Mouse (Mus musculus): ENCODE results near the gene 4930451I11Rik. TPM values are rescaled to one million over a fixed set of nuclear protein-coding genes. Genes with fewer than 3 reads are reported as not detected.

Gene 4930451I11Rik
- polyA plus RNA-seq, 1 experiment = not detected

DNA sequence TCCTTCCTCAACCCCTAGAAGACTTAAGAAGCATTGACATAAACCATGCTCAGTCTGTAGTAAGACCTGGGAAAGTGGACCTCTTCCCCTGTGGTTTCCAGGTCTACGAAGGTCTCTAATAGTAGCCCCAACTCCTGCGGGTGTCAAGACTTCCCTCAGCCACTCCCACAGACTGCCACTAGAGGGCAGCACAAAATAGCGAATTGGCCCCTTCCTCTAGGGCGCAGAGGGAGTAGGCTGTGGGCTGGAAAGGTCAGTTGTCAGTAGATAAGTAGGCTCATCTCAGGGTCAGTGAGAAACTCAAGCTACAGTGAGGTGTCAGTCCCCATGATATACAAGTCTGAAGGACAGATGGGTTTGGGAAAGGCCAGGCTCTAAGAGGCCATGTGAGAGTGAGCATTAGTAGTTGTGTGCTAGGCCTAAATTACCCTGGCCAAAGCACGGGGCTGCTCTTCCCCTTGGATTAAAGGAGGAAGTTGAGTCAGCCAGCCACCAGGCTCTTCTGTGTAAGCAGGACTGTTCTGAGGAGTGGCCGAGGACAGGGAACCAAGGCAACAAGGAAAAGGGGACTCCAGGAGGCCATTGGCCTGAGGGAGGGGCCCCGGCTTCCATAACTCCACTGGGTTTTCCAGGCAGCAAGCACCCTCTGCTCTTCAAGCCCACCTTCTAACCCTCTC is 9.5 kb downstream of the 4930451I11Rik start:
- Histone ChIP-seq H3K4me3 (ENCODE audit: insufficient read depth, low read length) (no peak overlapping the region), H3K27ac (ENCODE audit: insufficient read depth, low read length) (no peak overlapping the region), H3K4me1 (ENCODE audit: control insufficient read depth, insufficient read depth, low read length) (no peaks in the 10 kb centered on the region)
- TF ChIP-seq POLR2A (IDR thresholded peaks at IDR 0.05; ENCODE audit: low read depth, low read length) = no peak
- TF ChIP-seq CTCF (IDR thresholded peaks at IDR 0.05; ENCODE audit: borderline replicate concordance, insufficient read depth, low read length) = peak; percentile 94

DNA sequence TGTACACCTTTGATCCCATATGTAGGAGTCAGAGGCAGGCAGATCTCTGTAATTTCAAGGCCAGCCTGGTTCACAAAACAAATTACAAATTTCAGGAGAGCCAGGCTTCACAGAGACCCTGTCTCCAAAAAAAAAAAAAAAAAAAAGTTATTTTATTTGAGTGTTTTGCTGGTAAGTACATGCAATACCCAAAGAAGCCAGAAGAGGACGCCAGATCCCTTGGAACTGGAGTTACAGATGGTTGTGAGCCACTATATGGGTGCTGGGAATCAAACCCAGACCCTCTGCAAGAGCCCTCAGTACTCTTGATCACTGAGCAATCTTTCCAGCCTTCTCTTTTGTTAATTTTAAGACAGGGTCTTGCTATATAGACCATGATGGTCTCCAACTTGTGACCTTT is 12.6 kb downstream of the 4930451I11Rik start:
- Histone ChIP-seq H3K4me1 (ENCODE audit: control insufficient read depth, insufficient read depth, low read length) (no peaks in the 10 kb centered on the region), H3K27ac (ENCODE audit: insufficient read depth, low read length) (no peak overlapping the region), H3K4me3 (ENCODE audit: insufficient read depth, low read length) (no peak overlapping the region)
- TF ChIP-seq CTCF (IDR thresholded peaks at IDR 0.05; ENCODE audit: borderline replicate concordance, insufficient read depth, low read length) = no peak
- TF ChIP-seq POLR2A (IDR thresholded peaks at IDR 0.05; ENCODE audit: low read depth, low read length) = no peak

DNA sequence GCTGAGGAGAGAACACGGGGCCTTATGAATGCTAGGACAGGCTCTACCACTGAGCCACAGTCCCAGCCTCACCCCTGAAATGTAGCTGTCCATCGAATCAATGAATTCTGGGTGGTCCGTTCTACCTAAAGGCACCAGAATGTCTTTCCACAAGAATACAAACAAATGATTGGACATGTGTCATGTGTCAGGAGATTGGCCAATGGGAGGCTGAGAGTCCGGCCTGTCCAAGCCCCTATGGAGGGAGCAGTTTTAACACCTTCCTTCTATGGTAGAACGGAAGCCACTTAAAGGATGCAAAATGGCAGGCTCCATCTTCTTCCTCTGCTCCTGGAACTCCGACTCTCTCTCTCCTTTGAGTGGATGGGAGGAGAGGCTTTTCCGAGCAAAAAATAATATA is 13.8 kb downstream of the 4930451I11Rik start:
- H3K27ac ChIP-seq (ENCODE audit: insufficient read depth, low read length) = no peak overlapping the region
- no peaks in the 10 kb centered on the region for H3K4me1 ChIP-seq (ENCODE audit: control insufficient read depth, insufficient read depth, low read length)
- H3K4me3 ChIP-seq (ENCODE audit: insufficient read depth, low read length) = no peak overlapping the region
- TF ChIP-seq POLR2A (IDR thresholded peaks at IDR 0.05; ENCODE audit: low read depth, low read length) (no peak), CTCF (IDR thresholded peaks at IDR 0.05; ENCODE audit: borderline replicate concordance, insufficient read depth, low read length) (no peak)

DNA sequence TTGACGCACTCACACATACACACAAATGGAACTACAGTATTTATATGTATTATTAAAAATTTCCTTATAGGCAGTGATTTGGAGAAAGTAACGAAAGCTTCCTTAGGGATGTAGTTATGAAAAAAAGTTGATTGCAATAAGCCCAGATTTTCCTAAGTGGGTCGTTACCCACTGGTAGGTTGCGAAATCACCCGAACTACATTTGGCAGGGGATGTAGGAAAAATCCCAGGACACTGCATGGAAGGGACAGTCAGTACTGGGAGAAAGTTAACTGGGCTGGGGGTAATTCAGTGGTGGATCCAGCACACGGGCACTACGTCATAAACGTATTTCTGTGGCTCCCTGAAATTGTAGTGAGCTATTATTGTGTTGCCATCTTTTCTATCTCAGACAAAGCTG is 14.9 kb downstream of the 4930451I11Rik start:
- no peak for TF ChIP-seq CTCF (IDR thresholded peaks at IDR 0.05; ENCODE audit: borderline replicate concordance, insufficient read depth, low read length)
- TF ChIP-seq POLR2A (IDR thresholded peaks at IDR 0.05; ENCODE audit: low read depth, low read length) = no peak
- Histone ChIP-seq H3K27ac (ENCODE audit: insufficient read depth, low read length) (no peak overlapping the region), H3K4me3 (ENCODE audit: insufficient read depth, low read length) (no peak overlapping the region), H3K4me1 (ENCODE audit: control insufficient read depth, insufficient read depth, low read length) (no peaks in the 10 kb centered on the region)

GRCm38 (mm10) chr7:126815726-126816222 is 15.7 kb downstream of the 4930451I11Rik start:
- H3K27ac ChIP-seq (ENCODE audit: insufficient read depth, low read length) = no peak overlapping the region
- TF ChIP-seq CTCF (IDR thresholded peaks at IDR 0.05; ENCODE audit: borderline replicate concordance, insufficient read depth, low read length) (no peak), POLR2A (IDR thresholded peaks at IDR 0.05; ENCODE audit: low read depth, low read length) (no peak)
- H3K4me3 ChIP-seq (ENCODE audit: insufficient read depth, low read length) = no peak overlapping the region
- H3K4me1 ChIP-seq (ENCODE audit: control insufficient read depth, insufficient read depth, low read length) = no peaks in the 10 kb centered on the region

GRCm38 (mm10) chr7:126809723-126810369 is 21.6 kb downstream of the 4930451I11Rik start:
- Histone ChIP-seq H3K4me1 (ENCODE audit: control insufficient read depth, insufficient read depth, low read length) (no peaks in the 10 kb centered on the region), H3K4me3 (ENCODE audit: insufficient read depth, low read length) (no peak overlapping the region), H3K27ac (ENCODE audit: insufficient read depth, low read length) (no peak overlapping the region)
- TF ChIP-seq POLR2A (IDR thresholded peaks at IDR 0.05; ENCODE audit: low read depth, low read length) (no peak), CTCF (IDR thresholded peaks at IDR 0.05; ENCODE audit: borderline replicate concordance, insufficient read depth, low read length) (no peak)

GRCm38 (mm10) chr7:126808703-126809455 is 22.6 kb downstream of the 4930451I11Rik start:
- TF ChIP-seq CTCF (IDR thresholded peaks at IDR 0.05; ENCODE audit: borderline replicate concordance, insufficient read depth, low read length) (no peak), POLR2A (IDR thresholded peaks at IDR 0.05; ENCODE audit: low read depth, low read length) (peak; percentile 62)
- H3K4me3 ChIP-seq (ENCODE audit: insufficient read depth, low read length) = peak overlapping the region; percentile 48
- no peak overlapping the region for H3K27ac ChIP-seq (ENCODE audit: insufficient read depth, low read length)
- no peaks in the 10 kb centered on the region for H3K4me1 ChIP-seq (ENCODE audit: control insufficient read depth, insufficient read depth, low read length)

GRCm38 (mm10) chr7:126807405-126807804 is 24.0 kb downstream of the 4930451I11Rik start:
- no peak for TF ChIP-seq CTCF (IDR thresholded peaks at IDR 0.05; ENCODE audit: borderline replicate concordance, insufficient read depth, low read length)
- TF ChIP-seq POLR2A (IDR thresholded peaks at IDR 0.05; ENCODE audit: low read depth, low read length) = no peak
- Histone ChIP-seq H3K4me1 (ENCODE audit: control insufficient read depth, insufficient read depth, low read length) (no peaks in the 10 kb centered on the region), H3K27ac (ENCODE audit: insufficient read depth, low read length) (peak overlapping the region; percentile 6; the same call in 1 of the 2 replicates), H3K4me3 (ENCODE audit: insufficient read depth, low read length) (no peak overlapping the region)

- H3K27ac ChIP-seq (ENCODE audit: insufficient read depth, low read length) = peak overlapping the region; percentile 6; the same call in 1 of the 2 replicates
- no peak overlapping the region for H3K4me3 ChIP-seq (ENCODE audit: insufficient read depth, low read length)
- no peak for TF ChIP-seq CTCF (IDR thresholded peaks at IDR 0.05; ENCODE audit: borderline replicate concordance, insufficient read depth, low read length)
- no peak for TF ChIP-seq POLR2A (IDR thresholded peaks at IDR 0.05; ENCODE audit: low read depth, low read length)
- no peaks in the 10 kb centered on the region for H3K4me1 ChIP-seq (ENCODE audit: control insufficient read depth, insufficient read depth, low read length)
These were observed 24.5 kb downstream of the 4930451I11Rik start for GRCm38 (mm10) chr7:126806956-126807355.

Data from embryonic fibroblast, embryonic 13.5 days (primary cell).